19 mouse cellular contexts compared by ENCODE assay signal in the genomic region with DNA sequence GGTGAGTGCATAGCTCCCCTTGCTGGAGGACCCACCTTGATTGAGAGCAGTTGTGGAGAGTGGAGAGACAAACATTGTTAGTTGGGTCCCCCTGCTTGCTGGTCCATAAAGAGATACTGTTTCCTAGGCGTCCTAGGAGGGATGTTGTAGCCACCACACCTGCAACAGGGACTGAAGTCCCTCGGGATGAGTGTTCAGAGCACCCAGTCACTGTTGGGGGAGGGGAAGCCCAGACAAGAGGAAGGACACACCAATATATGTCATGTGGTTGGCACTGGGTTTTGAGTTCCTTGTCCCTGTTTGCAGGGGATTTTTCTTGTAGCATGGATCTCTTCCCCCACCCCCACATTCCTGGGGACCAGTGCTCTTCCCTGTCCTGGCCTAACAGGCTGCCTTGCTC.
"Had no signal": no experiment of that assay in that cellular context is flagged by ENCODE, and none has a peak within 500 bp of the region (broad histone marks: within the 10 kb centered on the region; RNA-seq: fewer than 3 reads in every experiment).

No protein-coding gene starts in this region.

- H3K36me3 ChIP-seq: heart, embryonic 13.5 days; heart, embryonic 15.5 days; hindbrain, embryonic 10.5 days; hindbrain, embryonic 12.5 days; intestine, embryonic 15.5 days; limb, embryonic 10.5 days; limb, embryonic 12.5 days had no signal

- DNase-seq: gastrocnemius, adult 2 months; gastrocnemius, postnatal 10 days; gastrocnemius, postnatal 25 days; heart, adult 2 months; heart, postnatal 14 days; heart, postnatal 4 days; kidney, adult 18-20 months; kidney, adult 8-10 months; kidney, postnatal 10 days; kidney, postnatal 25 days; kidney, postnatal 4 days; liver had no signal

- H3K27me3 ChIP-seq: heart, embryonic 15.5 days; hindbrain, embryonic 12.5 days; intestine, embryonic 15.5 days; limb, embryonic 12.5 days had no signal
